Mouse (Mus musculus) adrenal gland, adult 2 months (tissue): ENCODE measurements around the gene Slu7. TPM values are rescaled to one million over a fixed set of nuclear protein-coding genes. Genes with fewer than 3 reads are reported as not detected.

Source experiments
- DNase-seq: peaks from one replicate; pipeline ENCODE4 v3.0.0; 2021
- long read RNA-seq: library from polyadenylated mRNA; stranded (forward); transcript quantifications from one replicate; pipeline ENCODE4 v2.0.0, GENCODE M21; 2021
- polyA plus RNA-seq: library from polyadenylated mRNA; depleted of rRNA; stranded (reverse); fragments of >200 nt; gene quantifications from 2 replicates; pipeline ENCODE4 v1.2.3, GENCODE M21; 2012; rRNA removed
- total RNA-seq, 2 experiments: library from RNA; stranded (reverse); gene quantifications; 2 replicates each; pipeline ENCODE4 v1.2.3; 2021

Gene Slu7
- total RNA-seq, result 10 to 100 TPM; 42.7 to 44.4 TPM
- 1.5 and 2.3 TPM in 2 replicates for polyA plus RNA-seq
- long read RNA-seq, transcript Slu7-201 (16 exons, 3,625 nt), result major isoform, 16 of 35 reads
- long read RNA-seq, partial matches to known transcripts, result 6 of 35 reads
- long read RNA-seq, other reads (novel, unspliced or antisense), result 13 of 35 reads

DNA sequence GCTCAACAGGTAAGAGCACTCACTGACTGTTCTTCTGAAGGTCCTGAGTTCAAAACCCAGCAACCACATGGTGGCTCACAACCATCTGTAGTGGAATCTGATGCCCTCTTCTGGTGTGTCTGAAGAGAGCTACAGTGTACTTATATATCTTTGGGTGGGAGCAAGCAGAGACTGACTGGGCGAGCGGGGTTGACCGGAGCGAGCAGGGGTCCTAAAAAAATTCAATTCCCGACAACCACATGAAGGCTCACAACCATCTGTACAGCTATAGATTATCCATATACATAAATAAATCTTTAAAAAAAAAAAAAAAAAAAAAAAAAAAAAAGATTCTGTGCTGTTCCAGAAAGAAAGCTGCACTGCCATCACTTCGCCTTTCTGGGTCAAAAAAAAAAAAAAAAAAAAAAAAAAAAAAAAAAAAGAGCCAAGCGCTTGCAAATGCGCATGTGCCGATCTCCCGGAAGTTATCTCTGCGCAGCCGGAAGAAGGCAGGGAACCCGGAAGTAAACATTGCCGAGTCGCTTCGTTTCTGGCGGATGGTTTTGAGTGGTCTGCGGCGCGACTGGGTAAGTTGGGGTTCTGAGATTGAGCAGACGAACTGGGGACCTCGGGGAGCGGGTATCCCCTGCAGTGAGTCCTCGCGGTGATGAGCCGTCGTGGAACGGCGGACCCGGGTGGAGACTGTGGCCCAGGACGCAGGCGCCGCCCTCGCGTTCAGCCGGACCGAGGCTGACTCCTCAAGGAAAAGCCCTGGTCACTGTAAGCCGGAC is at the start of gene Slu7:
Gene Slu7 (plus strand): TSS at position 491 of the 770 bp plus-strand sequence.
- DNase-seq, result peak; percentile 83

DNA sequence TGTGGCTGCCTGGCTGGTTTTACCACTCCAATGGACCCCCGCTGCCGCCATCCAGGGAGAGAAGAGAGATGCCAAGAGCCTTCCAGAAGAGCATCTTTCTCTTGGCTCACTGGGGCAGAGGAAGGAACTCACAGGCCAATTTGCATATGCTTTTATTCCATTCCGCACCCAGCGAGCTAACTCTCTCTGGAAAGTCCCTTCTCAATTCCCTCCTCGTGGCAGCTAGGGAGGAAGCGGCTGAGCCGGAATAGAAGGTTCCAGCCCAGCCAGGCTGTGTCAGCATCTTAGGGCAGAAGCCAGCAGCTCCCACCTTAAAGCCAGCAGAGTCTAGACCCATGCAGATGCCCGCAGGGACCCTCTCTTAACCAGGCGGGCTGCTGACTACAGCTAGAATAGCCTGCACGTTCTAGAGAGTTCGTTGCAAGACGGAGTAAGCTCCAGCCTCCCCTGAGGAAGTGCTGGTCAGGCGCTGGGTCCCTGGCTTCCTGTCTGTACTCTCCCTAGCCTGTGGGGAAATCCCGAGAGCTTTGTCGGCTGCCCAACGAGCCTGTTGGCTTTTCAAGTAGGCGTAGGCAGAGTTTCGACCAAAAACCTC is 48.4 kb upstream of the Slu7 start:
- peak; percentile 73 for DNase-seq

DNA sequence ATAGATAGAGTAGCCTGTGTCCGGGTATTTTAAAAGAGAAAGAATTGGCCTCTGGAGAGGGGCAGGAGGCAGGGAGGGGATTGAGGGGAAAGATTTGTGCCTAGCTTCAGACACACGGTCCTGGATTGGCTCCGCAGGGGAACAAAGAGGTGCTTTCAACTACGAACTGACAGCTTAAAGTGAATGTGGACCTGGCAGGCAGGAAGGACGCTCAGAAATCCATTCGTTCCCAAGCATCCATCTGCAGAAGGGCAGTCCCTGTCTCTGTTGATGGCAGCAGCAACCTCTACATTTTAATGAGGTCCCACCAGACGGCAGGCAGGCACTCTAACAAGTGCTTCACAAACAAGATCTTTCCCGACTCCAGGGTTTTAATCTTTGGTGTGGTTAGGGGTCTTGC is 47.8 kb upstream of the Slu7 start:
- peak; percentile 5 for DNase-seq

DNA sequence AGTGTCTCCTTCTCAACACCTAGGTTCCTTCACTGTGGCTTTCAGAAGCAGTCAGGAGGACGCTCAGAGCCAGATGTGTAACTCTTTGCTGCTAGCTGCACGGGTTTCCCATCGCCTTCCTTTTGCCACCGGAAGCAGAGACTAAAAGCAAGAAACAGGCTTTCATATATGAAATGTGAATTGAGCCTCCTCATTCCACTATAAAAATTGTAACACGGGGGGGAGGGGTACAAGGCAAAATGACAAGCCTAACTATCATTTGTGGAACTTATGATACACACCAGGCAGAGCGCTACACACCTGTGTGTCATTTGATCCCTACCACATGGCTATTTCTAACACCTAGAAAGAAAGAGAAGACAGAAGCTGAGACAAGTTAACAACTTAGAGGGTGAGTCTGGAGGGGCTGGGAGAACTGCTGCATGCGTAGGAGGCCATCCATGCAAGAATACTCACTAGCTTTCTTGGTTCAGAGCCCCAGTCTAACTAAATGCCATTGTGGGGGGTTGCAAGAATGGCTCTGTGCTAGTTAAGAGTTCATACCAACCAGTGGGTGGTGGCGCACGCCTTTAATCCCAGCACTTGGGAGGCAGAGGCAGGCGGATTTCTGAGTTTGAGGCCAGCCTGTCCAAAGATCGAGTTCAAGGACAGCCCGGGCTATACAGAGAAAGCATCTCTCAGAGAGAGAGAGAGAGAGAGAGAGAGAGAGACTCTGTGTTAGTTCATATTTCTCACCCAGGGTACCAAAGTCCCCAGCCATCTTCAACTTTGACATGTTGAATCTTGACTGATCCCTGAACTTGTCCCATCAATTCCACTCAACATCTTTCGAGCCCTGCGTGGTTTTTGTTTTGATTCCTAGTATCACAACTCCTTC is 46.3 kb upstream of the Slu7 start:
- no peak for DNase-seq

DNA sequence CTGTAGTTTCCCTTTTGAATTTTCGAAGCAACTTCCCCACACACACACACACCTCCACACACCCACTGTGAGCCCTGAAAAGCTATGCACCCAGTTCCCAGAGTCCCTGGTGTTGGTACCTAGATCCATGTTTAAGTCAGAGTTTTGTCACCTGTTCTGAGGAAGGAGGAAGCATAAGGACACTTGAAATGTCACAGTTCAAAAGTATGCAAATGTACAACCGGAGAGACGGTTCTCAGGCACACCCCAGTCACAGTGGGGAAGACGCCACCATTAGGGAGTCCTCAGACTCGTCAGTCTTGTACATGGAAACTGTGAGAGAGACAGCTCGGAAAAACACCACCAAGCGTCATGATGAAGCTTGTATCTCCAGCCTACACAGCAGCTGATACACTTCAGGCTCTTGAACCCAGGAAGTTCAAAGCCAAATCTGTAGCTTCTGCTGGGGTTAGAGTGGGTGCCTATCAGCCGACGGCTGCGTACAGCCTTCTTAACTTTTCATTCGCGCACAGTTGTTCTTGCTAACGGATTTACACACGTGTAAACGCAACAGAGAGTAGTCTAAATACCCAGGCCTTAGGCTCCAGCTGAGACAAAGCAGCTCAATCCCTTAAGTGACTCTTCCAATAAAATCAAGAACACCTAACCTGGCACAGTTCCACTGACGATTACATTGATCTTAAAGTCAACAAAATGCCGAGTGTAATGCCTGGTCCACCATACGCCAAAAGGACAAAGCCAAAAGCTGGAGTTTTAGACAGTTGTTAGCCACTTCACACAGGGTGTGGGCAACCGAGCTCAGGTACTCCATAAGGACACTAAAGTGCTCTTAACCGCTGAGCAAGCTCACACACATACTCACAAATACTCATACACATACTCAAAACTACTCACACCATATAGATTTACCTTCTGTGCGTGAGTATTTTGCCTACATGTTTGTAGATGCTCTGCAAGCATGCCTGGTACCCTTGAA is 45.1 kb upstream of the Slu7 start:
- no peak for DNase-seq

DNA sequence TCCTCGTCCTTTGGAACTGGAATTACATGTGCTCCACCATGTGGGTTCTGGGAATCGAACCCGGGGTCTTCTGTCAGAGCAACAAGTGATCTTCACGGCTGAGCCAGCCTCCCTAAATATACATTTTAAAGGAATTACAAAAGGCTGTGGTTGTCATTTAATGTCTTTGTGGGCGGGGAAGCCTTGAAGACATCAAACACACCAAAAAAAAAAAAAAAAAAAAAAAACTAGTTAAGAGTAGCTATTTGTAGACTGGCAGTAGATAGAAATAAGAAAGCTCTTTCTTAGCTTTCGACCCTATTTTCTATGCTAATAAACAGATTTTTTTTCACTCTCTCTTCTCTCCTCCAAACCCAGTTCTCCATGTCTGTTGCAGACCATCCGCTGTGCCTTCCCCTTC is 44.4 kb upstream of the Slu7 start:
- DNase-seq, result no peak

DNA sequence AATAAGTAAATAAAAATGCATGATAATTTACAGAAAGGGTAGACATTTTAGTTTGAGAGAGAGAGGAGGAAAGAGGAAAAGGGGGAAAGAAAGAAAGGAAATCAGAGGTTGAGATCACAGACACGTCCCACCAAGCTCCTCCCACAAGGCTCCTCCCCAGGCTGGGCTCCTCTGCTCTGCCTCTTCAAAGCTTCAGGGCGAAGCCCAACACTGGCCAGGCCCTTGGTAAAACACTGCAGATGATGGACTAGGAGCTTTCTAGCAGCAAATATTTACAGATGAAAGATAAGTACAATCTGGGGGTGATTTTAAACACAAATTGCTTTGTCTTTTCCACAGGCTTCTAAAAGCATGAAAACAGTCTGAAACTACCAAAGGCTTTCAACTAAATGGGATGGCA is 40.8 kb upstream of the Slu7 start:
- DNase-seq, result no peak

DNA sequence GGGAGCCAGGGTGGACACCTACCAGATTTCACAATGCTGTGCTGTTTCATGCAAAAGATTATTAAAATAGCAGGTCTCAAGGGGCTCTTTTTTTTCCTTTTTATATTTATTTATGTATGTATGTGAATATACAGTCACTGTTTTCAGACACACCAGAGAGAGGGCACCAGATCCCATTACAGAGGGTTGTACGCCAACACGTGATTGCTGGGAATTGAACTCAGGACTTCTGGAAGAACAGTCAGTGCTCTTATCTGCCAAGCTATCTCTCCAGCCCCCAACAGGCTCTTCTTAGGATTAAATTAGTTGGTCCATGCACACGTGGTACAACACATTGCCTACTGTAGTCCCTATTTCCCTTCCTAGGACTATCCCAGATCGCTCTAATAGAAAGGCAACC is 40.2 kb upstream of the Slu7 start:
- no peak for DNase-seq

DNA sequence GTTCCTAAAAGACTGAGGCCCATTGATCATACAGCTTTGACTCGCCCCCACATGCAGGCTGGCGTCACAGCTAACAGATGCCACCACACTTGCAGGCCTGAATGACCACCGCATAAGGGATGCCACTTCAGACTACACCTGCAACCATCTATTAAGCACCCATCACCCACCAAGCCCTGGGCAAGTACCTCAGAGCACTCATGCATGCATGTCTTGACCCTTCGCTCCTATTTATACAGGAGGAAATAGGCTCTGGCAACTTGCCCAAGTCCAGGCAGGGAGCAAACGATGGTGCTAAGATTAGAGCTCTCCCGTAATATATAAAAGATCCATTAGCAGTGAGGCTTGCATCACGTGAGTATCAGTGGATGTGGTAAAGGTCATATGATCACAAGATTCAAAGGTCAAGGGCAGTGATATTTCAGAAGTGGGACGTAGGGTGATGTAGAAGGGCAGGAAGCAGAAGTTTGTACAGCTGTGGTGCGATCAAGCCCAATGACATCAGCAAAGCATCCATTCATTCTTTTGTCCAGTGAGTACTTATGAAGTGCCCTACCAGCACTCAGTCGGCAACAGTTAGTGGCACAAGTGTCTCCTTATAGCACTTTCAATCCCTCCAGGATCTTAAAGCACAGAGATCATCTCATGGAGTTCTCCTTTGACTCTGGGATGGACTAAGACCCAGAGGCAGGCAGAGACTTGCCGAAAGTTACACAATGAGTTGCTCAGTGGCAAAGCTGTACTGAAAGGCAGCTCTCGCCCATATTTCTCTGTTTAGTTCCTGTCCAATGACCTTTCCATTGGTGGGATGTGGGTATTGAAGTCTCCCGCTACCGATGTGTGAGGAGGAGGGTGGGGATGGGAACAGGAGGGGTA is 38.2 kb upstream of the Slu7 start:
- peak; percentile 5 for DNase-seq

DNA sequence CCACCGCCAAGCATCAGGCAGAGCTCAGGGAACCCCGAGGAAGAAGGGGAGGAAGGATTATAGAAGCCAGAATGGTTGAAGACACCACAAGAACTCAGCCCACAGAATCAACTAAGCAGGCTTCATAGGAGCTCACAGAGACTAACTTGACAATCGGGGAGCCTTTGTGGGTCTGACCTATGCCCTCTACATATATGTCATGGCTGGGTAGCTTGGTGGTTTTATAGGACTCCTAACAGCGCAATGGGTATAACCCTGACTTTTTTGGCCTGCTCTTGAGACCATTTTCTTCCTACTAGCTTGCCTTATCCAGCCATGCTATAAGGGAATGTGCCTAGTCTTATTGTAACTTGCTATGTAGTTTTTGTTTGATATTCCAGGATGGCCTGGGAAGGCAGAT is 37.3 kb upstream of the Slu7 start:
- no peak for DNase-seq

DNA sequence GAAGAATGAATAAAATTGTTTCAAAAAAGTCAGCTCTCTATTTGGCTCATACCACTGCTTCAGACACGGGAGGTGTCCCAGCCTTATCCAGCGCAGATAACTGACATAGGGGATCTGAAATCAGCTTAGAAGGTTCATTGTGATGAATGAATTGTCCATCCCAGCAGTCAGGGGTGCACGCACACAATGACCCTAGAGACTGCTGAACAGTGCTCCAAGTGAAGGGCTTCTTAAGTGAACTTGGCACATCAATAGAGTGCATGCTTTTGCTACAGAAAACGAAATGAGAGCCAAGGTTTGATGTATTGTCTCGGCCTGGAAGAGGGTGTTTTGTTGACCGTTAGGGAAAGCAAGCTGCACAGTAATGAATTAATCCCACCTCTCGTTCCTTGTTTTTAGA is 36.9 kb upstream of the Slu7 start:
- DNase-seq, result no peak

DNA sequence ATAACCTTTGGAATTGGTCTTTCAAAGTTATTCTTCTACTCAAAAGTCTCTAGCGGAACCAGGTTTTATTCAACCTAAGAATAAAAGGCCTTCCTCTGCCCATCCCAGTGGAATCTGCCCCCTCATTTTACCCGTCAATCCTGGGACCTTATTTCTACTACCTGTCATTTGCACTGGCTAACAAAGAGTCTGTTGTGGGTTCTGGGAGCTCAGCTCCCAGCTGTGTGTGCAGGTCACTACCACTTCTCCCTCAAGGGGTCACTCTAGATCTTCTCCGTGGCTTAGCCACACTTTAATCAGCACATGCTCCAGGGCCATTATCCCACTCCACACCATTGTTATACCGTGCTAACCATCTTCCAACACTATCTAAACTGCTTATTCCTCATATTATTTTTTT is 34.2 kb upstream of the Slu7 start:
- no peak for DNase-seq

DNA sequence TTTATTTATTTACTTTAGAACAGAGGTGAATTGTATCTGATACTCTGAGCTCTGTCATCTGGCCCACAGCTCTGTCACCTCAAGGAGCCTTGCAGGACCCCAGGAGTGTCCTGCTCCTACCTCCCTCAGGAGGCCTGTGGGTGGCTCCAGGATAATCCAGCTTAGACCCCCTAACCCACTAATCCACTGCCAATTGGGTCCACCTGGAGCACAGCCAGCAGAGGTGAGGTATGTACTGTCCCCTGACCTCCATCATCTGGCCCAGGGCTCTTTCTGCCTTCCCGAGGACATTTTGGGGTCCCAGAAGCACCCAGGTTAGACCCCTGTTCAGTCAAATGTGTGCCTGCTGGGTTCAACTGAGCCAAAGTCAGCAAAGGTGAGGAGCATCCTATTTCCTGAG is 33.4 kb upstream of the Slu7 start:
- no peak for DNase-seq

DNA sequence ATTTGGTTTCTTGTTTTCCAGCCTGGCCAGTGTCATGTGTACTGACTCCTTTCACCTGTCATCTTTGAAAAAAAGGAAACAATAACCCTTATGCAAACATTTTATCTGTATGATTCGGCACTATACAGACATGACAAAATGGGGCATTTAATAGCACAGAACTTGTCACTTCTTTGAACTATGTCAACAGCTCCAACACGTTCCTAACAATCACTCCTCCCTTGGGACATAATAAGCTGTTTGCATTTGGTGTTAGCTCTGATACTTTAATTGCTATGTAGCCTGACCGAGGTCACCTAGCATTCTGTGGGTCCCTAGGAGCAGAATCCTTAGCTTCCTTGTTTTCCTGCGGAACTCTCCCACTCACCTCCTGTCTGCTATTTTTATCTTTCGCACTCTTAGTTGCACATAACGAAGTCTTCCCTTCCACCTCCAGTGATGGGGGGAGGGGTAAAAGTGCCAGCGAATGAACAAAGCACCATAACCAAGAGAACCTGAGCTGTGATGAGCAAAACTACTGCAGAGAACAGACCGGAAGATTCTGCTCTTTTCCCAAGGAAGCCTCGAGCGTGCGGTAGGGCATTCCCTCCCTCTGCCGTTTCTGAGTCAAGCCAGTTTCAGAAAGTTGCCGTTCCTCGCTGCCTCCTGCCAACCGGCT is 29.3 kb upstream of the Slu7 start:
- DNase-seq, result no peak

DNA sequence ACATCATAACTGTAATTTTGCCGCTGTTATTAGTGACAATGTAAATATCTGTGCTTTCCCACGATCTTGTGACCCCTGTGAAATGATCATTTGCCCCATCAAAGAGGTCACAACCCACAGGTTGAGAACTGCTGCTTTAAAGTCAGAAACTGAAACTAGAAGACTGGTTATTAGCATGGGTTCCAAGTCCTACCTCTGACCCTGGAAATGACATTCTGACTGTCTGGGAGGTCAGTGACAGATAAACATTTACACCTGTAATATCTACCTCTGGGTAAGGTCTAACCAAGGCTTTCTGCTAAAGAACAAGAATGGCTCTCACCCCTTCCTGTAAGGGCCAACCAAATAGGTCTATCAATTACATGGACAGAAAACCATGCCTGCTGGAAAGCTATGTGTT is 24.7 kb upstream of the Slu7 start:
- no peak for DNase-seq

DNA sequence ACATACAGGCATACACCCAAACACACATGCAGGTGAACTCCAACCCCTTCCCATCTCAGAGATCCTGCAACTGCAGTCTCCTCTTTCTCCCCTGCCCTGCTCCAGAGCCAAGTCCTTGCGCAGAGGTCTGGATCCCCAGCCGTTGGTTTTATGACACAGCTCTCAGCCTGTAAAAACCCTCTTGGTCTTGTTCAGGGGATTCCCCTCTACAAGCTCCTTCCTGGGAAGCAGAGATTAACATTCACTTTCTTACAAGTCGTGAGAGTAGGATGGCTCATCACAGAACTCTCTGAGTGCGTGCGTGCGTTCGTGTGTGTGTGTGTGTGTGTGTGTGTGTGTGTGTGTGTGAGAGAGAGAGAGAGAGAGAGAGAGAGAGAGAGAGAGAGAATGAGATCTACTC is 23.3 kb upstream of the Slu7 start:
- DNase-seq, result no peak

DNA sequence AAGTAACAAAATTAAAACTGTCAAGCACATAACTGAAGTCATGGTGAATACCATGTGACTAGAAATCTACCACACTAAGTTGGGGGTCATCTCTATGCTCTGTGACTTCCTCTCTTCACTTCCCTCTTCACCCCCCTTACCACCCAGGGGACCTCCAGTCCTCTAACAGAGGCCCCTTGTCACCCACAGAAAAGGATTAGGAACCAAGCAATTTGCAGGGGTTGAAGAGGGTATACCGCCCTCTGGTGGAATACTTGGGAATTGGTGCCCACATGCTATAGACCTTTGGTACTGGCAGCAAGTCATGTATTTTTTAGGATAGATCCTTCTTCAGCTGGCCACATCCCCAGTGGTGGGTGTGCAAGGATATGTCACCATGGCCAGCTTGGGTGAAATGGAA is 22.1 kb upstream of the Slu7 start:
- peak; percentile 71 for DNase-seq

DNA sequence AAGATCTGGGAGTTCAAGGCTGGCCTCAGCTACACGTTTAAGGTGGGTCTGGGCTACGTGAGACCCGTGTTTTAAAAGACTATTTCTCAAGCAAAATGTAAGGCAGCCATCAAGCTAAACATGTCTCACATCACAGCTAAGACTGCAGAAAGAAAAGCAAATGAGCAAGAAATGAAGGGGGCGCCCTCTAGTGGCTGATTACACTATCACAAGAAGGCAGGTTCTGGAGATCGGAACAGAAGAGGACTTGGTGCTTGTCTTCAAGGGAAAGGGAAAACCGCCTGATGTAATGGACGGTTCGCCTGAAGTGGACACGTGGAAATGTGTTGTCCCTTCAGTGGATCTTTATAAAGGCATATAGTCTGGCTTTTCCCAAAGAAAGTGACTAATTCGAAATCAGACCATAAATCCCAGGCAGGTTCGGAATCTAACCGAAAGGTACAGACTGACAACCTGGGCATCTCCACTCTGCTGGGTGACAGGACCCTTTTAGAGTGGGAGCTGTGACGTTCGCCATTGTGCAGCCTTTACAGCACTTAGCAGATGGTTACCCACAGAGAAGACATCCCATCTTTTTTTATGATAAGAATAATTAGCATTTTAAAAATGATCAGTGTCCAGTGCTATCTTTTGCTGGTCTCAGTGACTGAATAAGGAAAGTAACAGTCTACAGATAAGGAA is 20.6 kb upstream of the Slu7 start:
- peak; percentile 64 for DNase-seq

DNA sequence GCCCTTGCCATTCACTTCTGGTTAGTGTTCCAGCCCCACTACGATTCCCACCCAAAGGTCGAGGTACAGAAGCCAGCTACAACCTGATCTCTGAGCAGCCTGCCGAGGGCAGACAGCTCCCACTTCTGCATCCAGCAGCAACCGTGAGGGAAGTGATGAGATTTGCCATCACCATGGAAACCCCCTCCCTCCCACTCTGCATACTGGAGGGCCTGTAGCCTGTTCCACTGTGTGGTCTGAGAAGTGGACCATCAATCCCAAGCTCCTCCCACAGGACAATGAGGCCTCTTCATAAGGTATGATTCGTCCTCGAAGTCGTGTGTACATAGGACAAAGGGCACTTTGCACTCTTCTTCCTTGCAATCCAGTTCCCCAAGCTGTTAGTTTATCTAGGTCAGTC is 16.3 kb upstream of the Slu7 start:
- no peak for DNase-seq
